Mouse (Mus musculus) lung, postnatal 0 days (tissue): ENCODE measurements around the gene Cerk. TPM values are rescaled to one million over a fixed set of nuclear protein-coding genes. Genes with fewer than 3 reads are reported as not detected.

Experiments used
- ATAC-seq: fragments of 200-750 bp; cut with Nextera tagmentation; 2 replicates; pipeline ENCODE4 v1.8.0; 2017; ENCODE audit warnings: moderate library complexity
- DNase-seq: peaks from one replicate; pipeline ENCODE4 v3.0.0-alpha.2; 2016; ENCODE audit warnings: low spot score
- H3K27ac ChIP-seq: fragments of 300-500 bp; sonication (generic); 2 replicates; pipeline ENCODE4 v1.5.1; 2014; ENCODE audit warnings: antibody characterized with exemption, mild to moderate bottlenecking, low read length, mixed read lengths
- H3K27me3 ChIP-seq: fragments of 300-500 bp; sonication (generic); replicated peaks from 2 replicates; pipeline ENCODE4 v1.6.1; 2014; ENCODE audit warnings: low read length, mixed read lengths; ENCODE audit not compliant: insufficient read depth
- H3K36me3 ChIP-seq: fragments of 300-500 bp; sonication (generic); 2 replicates; pipeline ENCODE4 v1.6.1; 2014; ENCODE audit warnings: low read length, mixed read lengths; ENCODE audit not compliant: insufficient read depth
- H3K4me1 ChIP-seq: fragments of 300-500 bp; sonication (generic); 2 replicates; pipeline ENCODE4 v1.6.1; 2014; ENCODE audit warnings: antibody characterized with exemption, low read depth, low read length, mixed read lengths; ENCODE audit not compliant: insufficient read depth
- H3K4me2 ChIP-seq: fragments of 300-500 bp; sonication (generic); replicated peaks from 2 replicates; pipeline ENCODE4 v1.6.1; 2014; ENCODE audit warnings: low read depth, mild to moderate bottlenecking, low read length, moderate library complexity, mixed read lengths
- H3K4me3 ChIP-seq: fragments of 300-500 bp; sonication (generic); 2 replicates; pipeline ENCODE4 v1.5.1; 2014; ENCODE audit warnings: low read depth, low read length
- H3K9ac ChIP-seq: fragments of 300-500 bp; sonication (generic); replicated peaks from 2 replicates; pipeline ENCODE4 v1.6.1; 2014; ENCODE audit warnings: low read depth, mild to moderate bottlenecking
- H3K9me3 ChIP-seq: fragments of 300-500 bp; sonication (generic); 2 replicates; pipeline ENCODE4 v1.6.1; 2016; ENCODE audit warnings: low read length, mixed read lengths
- CTCF ChIP-seq: IDR thresholded peaks from 2 replicates; pipeline ENCODE4 v1.5.1; 2016; ENCODE audit warnings: antibody characterized with exemption, mild to moderate bottlenecking
- EP300 ChIP-seq: IDR thresholded peaks from 2 replicates; pipeline ENCODE4 v1.6.1; 2016; ENCODE audit warnings: antibody characterized with exemption, mild to moderate bottlenecking, control low read depth
- WGBS: fragments of 180-500 bp; shearing (Covaris S2); extraction: QIAGEN DNeasy Blood & Tissue Kit; methylation state at CpG from one replicate; pipeline ENCODE4 v1.1.7; 2014; 5-methylcytosine and 5-hydroxymethylcytosine counted together
- polyA plus RNA-seq: library from polyadenylated mRNA; unstranded; fragments of >200 nt; fragmentation: Nextera tagmentation; extraction: Ambion mirVana; gene quantifications from 2 replicates; pipeline ENCODE4 v1.2.1, GENCODE M21; 2015

Cerk gene
- polyA plus RNA-seq = 16.9 and 20.0 TPM in 2 replicates

DNA sequence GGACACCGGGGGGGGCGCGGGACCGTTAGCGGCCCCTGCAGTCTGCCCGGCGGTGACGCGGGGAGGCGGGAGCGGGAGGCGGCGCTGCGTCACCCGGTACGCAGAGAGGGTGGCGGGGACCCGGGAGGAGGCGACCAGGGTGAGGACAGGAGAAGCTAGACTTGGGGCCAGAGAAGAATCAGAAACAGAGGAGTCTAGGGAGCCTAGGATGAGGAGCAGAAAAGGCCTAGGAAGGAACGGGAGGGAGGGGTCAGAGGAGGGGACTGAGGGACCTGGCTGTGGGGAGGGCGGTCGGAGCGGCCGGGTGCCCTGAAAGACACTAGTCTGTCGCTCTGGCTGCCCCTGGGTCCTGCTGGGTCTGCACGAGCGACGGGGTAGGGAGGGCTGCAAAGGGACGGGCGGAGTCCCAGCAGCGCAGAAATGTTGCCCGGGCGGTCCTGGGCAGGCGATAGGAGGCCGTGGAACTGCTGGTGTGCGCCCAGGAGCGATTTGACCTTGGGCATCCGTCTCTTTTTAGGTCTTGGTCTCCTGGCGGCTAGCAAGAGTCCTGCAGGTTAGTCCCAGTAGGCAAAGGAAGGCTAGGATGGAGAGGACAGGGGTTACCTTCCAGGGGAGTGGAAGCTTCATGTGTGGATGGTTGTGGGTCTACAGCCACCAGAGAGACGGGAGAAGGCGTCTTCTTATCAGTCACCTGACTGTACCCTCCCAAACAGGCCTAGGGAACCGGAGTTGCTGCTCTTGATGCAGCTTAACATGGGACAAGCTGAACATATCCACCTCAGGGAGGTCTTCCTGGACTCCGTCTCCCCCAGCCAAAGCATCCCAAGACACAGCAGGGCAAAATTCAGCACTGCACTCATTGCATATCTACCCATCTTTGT is at the start of gene Cerk:
Cerk (minus strand) TSS at position 453 of the 881 bp plus-strand sequence.
- DNase-seq (peak; percentile 85), ATAC-seq (peak; percentile 53)
- peak within 1 kb of the TSS; percentile 92 for H3K9ac ChIP-seq
- no peaks in the 10 kb centered on the region for H3K36me3 ChIP-seq
- TF ChIP-seq EP300 = no peak
- TF ChIP-seq CTCF = peak; percentile 72
- H3K4me2 ChIP-seq = peak within 1 kb of the TSS; percentile 90
- H3K27me3 ChIP-seq = no peaks in the 10 kb centered on the region
- H3K9me3 ChIP-seq = no peaks in the 10 kb centered on the region
- H3K4me3 ChIP-seq = peak within 1 kb of the TSS; percentile 87
- WGBS = 3% methylated on average over 40 of the region's 43 CpGs
- H3K27ac ChIP-seq = peak within 1 kb of the TSS; percentile 93
- H3K4me1 ChIP-seq = peaks cover 18% of the 10 kb centered on the region

DNA sequence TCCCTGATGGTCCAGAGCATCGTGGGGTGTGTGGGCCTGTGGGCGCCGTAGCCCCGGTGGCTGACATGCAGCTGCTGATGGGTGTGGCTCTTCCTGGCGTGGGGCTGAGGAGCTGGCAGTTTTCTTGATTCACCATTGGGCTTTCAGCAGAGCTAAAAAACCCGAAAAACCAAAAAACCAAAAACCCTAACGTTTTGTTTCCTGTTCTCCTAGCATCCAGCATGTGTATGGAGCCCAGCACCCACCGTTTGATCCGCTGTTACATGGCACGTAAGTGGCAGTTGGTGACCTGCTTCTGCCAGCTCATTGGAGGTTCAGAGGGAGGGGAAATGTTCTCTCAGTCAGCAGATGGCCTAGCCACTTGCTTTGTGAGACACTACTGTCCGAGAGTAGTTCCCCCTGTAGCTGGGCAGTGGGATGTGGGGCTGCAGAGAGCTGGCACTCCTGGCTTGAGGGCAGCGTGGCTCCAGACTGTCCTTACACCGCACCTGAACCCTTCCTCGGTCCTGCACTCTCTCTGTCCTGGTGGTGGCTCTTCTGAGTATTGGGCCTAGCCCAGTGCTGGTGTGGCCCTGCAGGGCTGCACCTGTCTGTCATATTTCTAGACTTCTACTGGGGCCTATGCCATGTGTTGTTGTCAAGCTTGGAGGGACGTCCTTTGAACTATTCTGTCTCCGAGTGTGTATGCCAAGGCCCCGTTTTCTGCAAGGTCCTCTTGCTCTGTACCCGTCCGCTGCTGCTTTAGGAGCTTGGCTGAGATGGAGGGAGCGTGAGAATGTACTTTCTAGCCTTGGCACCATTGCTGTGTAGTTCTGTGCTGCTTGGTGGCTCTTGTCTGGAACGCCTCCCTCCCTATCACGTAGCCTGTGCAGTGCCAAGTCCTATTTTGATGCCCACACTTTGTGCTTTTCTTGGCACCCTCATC is 48.8 kb upstream of the Cerk start:
- H3K9ac ChIP-seq = no peak overlapping the region
- TF ChIP-seq EP300 = no peak
- DNase-seq (no peak), ATAC-seq (no peak)
- H3K4me1 ChIP-seq = peaks cover 3% of the 10 kb centered on the region; the same call in 1 of the 2 replicates
- H3K36me3 ChIP-seq = no peaks in the 10 kb centered on the region
- H3K27ac ChIP-seq = no peak overlapping the region
- H3K4me3 ChIP-seq = no peak overlapping the region
- H3K4me2 ChIP-seq = no peak overlapping the region
- no peaks in the 10 kb centered on the region for H3K9me3 ChIP-seq
- WGBS = 84% methylated on average over 22 of the region's 22 CpGs
- no peaks in the 10 kb centered on the region for H3K27me3 ChIP-seq

DNA sequence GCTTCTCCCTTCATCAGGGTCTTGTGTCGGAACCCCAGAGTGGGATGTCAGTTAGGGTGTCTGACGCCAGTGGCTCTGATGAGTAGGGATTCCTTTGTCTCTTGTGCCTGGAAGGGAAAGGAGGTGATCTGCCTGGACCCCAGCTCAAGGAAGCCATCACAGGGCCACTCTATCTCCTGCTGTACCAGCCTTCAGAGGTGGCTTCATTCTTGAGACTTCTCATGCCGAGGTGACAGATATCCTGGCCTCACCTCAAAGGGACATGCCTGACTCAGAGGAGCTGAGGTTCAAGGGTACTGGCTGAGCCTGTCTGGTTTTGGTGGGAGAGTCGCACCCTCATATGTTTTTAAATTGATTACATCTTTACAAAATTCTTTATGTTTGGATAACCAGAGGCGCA is 48.1 kb upstream of the Cerk start:
- TF ChIP-seq EP300 = no peak
- no peak for TF ChIP-seq CTCF

DNA sequence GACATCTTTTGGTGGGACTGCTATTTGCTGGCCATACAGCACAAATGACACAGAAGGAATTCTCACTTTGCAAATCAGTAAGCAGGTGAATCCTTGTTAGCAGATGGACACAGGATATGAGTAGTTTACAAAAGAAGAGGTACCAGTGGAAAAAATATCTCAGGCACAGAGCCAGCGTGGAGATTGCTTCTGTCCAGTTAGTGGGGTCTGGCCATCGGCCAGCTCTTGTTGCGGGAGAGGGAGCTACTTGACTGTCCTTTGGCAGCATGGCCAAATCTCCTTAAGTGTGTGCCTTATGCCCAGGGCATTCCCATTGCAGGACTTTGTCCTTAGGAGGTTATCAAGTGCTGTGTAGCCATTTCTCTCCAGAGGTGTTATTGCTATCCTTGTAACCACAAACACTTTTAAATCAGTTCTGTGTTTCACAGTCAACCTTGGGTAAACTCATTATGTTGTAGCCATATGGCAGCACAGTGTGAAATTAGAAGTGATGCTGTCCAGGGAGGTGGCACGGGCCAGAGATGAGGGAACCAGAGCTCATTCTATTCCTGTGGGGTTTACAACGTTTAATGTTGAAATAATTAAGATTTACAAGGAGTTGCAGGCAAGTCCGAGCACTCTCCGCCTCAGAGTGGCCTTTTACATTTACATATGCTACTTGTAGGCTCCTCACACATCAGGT is 46.0 kb upstream of the Cerk start:
- 35% methylated on average over 7 of the region's 7 CpGs for WGBS
- no peak overlapping the region for H3K4me2 ChIP-seq
- no peak overlapping the region for H3K9ac ChIP-seq
- peaks cover 6% of the 10 kb centered on the region; the same call in 1 of the 2 replicates for H3K4me1 ChIP-seq
- H3K27ac ChIP-seq = no peak overlapping the region
- TF ChIP-seq CTCF (no peak), EP300 (no peak)
- peak; percentile 25 for DNase-seq
- no peaks in the 10 kb centered on the region for H3K36me3 ChIP-seq
- H3K27me3 ChIP-seq = no peaks in the 10 kb centered on the region
- no peaks in the 10 kb centered on the region for H3K9me3 ChIP-seq
- no peak overlapping the region for H3K4me3 ChIP-seq
- ATAC-seq = no peak

More for the DNA sequence above, 48.1 kb upstream of the Cerk start:
- Histone ChIP-seq H3K4me1 (peaks cover 4% of the 10 kb centered on the region; the same call in 1 of the 2 replicates), H3K9me3 (no peaks in the 10 kb centered on the region), H3K9ac (no peak overlapping the region), H3K27me3 (no peaks in the 10 kb centered on the region), H3K4me2 (no peak overlapping the region), H3K27ac (no peak overlapping the region), H3K36me3 (no peaks in the 10 kb centered on the region), H3K4me3 (no peak overlapping the region)
- DNase-seq (no peak), ATAC-seq (no peak)
- 88% methylated on average over 5 of the region's 5 CpGs for WGBS

DNA sequence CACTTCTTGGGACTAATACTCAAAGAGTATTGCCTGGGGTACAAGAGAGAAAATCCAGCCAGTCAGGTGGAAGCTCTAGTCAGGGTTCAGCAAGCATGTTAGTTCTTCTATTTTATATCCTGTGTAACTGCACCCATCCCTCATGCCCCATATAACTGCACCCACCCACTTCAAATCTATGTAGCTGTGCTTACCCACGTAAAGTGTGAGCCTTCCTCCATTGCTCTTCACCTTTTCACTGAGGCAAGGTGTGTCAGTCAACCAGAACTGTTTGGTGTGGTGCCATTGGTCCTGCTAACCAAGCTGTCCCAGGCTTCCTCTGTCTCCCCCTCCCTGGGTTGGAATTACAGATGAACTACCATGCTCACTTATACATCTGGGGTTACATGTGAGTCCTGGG is 45.2 kb upstream of the Cerk start:
- Histone ChIP-seq H3K4me2 (no peak overlapping the region), H3K4me3 (no peak overlapping the region), H3K36me3 (no peaks in the 10 kb centered on the region), H3K9me3 (no peaks in the 10 kb centered on the region), H3K4me1 (peaks cover 6% of the 10 kb centered on the region; the same call in 1 of the 2 replicates), H3K27me3 (no peaks in the 10 kb centered on the region), H3K27ac (no peak overlapping the region), H3K9ac (no peak overlapping the region)
- DNase-seq (no peak), ATAC-seq (no peak)
- 83% methylated on average over 1 of the region's 1 CpGs for WGBS
- TF ChIP-seq EP300 = no peak
- no peak for TF ChIP-seq CTCF
